Mouse (Mus musculus) liver, adult 2 months (tissue): ENCODE results near the gene 1110017D15Rik. TPM values are rescaled to one million over a fixed set of nuclear protein-coding genes. Genes with fewer than 3 reads are reported as not detected.

Experiments
- DNase-seq: peaks from one replicate; pipeline ENCODE4 v3.0.0-alpha.2; 2011; ENCODE audit warnings: low read depth, low spot score; ENCODE audit errors: extremely low read depth
- H3K27ac ChIP-seq: fragments of 200-500 bp; replicated peaks from 2 replicates; pipeline ENCODE4 v1.5.1; 2012; ENCODE audit warnings: low read depth, mild to moderate bottlenecking, control low read depth, inconsistent platforms, low read length; ENCODE audit not compliant: insufficient read depth
- H3K27me3 ChIP-seq: fragments of 200-500 bp; 2 replicates; pipeline ENCODE4 v1.6.1; 2012; ENCODE audit warnings: mild to moderate bottlenecking, moderate library complexity, low read length, inconsistent platforms; ENCODE audit not compliant: control insufficient read depth, insufficient read depth
- H3K36me3 ChIP-seq: fragments of 200-500 bp; 2 replicates; pipeline ENCODE4 v1.6.1; 2012; ENCODE audit warnings: low read length, inconsistent platforms; ENCODE audit not compliant: control insufficient read depth, insufficient read depth
- H3K4me1 ChIP-seq: fragments of 200-500 bp; 2 replicates; pipeline ENCODE4 v1.6.1; 2011; ENCODE audit warnings: low read length; ENCODE audit not compliant: control insufficient read depth, insufficient read depth
- H3K4me3 ChIP-seq: fragments of 200-500 bp; 2 replicates; pipeline ENCODE4 v1.5.1; 2011; ENCODE audit warnings: low read depth, mild to moderate bottlenecking, control low read depth, low read length, moderate library complexity; ENCODE audit not compliant: insufficient read depth
- H3K79me2 ChIP-seq: fragments of 200-500 bp; 2 replicates; pipeline ENCODE4 v1.6.1; 2012; ENCODE audit warnings: inconsistent platforms, mild to moderate bottlenecking, low read length, moderate library complexity; ENCODE audit not compliant: control insufficient read depth, insufficient read depth
- H3K9ac ChIP-seq: fragments of 200-500 bp; 2 replicates; pipeline ENCODE4 v1.6.1; 2012; ENCODE audit warnings: low read depth, mild to moderate bottlenecking, control low read depth, inconsistent platforms, low read length
- CTCF ChIP-seq: fragments of 200-500 bp; IDR thresholded peaks from 2 replicates; pipeline ENCODE4 v1.5.1; 2011; ENCODE audit warnings: low read depth, low read length, control low read depth
- POLR2A ChIP-seq: fragments of 200-500 bp; IDR thresholded peaks from 2 replicates; pipeline ENCODE4 v1.6.1; 2011; ENCODE audit warnings: low read length, control low read depth; ENCODE audit not compliant: insufficient read depth; ENCODE audit errors: extremely low read depth
- WGBS: fragments of 180-500 bp; shearing (Covaris S2); methylation state at CpG from one replicate; pipeline ENCODE4 v1.1.7; 2018; 5-methylcytosine and 5-hydroxymethylcytosine counted together
- polyA plus RNA-seq: library from polyadenylated mRNA; depleted of rRNA; stranded (reverse); fragments of >200 nt; gene quantifications from 2 replicates; pipeline ENCODE4 v1.2.3, GENCODE M21; 2012
- total RNA-seq: library from RNA; depleted of rRNA; stranded (reverse); fragments of >200 nt; gene quantifications from 2 replicates; pipeline ENCODE4 v1.2.3, GENCODE M21; 2014

The 1110017D15Rik gene
- total and polyA plus RNA-seq, 2 experiments = not detected

DNA sequence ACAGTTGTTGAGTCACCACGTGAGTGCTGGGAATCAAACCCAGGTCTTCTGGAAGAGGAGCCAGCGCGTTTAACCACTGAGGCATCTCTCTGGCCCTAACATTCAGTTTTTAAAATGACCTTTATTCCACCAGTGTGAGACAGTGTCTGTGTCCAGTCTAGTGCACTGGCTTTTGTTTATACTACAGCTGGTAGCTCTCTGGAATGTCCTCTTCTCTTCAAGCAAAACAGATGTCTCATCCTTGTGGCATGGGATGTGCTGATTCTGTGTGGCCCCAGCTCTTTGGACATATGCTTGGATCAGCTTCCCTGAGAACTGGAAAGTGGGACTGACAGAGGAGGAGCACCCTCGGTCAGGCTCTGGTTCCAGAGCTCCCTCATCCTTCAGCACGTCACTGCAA, 17.7 kb upstream of the 1110017D15Rik start:
- H3K4me1 ChIP-seq = no peaks in the 10 kb centered on the region
- no peaks in the 10 kb centered on the region; the same call in 1 of the 2 replicates for H3K79me2 ChIP-seq
- TF ChIP-seq POLR2A = no peak
- no peak for TF ChIP-seq CTCF
- H3K36me3 ChIP-seq = no peaks in the 10 kb centered on the region
- no peak overlapping the region for H3K4me3 ChIP-seq
- no peak overlapping the region for H3K27ac ChIP-seq
- no peak for DNase-seq
- no peaks in the 10 kb centered on the region for H3K27me3 ChIP-seq
- 83% methylated on average over 5 of the region's 5 CpGs for WGBS
- no peak overlapping the region for H3K9ac ChIP-seq

GRCm38 (mm10) chr4:41532420-41532819, 15.3 kb upstream of the 1110017D15Rik start:
- H3K9ac ChIP-seq = no peak overlapping the region
- no peaks in the 10 kb centered on the region for H3K79me2 ChIP-seq
- H3K27me3 ChIP-seq = no peaks in the 10 kb centered on the region
- TF ChIP-seq POLR2A (no peak), CTCF (no peak)
- WGBS = 40% methylated on average over 6 of the region's 6 CpGs
- no peak overlapping the region for H3K27ac ChIP-seq
- H3K4me3 ChIP-seq = no peak overlapping the region
- DNase-seq = no peak
- no peaks in the 10 kb centered on the region for H3K36me3 ChIP-seq
- peaks cover 6% of the 10 kb centered on the region for H3K4me1 ChIP-seq

DNA sequence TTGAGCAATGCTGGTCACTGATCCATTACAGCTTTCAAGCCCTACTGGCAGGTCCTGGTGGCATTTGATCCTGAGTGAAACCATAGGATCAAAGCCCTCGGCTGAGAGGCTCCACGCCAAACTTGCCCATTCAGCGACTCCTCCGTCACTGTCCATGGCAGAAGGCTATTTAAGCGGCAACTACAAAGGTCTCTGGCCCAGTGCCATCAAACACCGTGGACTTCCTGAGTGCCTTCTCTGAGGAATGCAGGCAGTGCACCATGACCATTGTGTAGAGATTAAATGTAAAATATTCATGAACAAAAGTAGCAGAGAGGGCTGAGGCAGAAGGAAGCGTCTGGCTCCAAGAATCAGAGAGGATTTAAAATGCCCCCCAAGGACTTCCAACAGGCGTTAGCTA, 10.9 kb upstream of the 1110017D15Rik start:
- H3K36me3 ChIP-seq = no peaks in the 10 kb centered on the region
- peak; percentile 75 for DNase-seq
- peaks cover 8% of the 10 kb centered on the region for H3K4me1 ChIP-seq
- H3K27ac ChIP-seq = no peak overlapping the region
- WGBS = 21% methylated on average over 8 of the region's 8 CpGs
- no peak overlapping the region for H3K9ac ChIP-seq
- H3K27me3 ChIP-seq = no peaks in the 10 kb centered on the region
- no peaks in the 10 kb centered on the region for H3K79me2 ChIP-seq
- H3K4me3 ChIP-seq = no peak overlapping the region
- no peak for TF ChIP-seq CTCF
- no peak for TF ChIP-seq POLR2A

DNA sequence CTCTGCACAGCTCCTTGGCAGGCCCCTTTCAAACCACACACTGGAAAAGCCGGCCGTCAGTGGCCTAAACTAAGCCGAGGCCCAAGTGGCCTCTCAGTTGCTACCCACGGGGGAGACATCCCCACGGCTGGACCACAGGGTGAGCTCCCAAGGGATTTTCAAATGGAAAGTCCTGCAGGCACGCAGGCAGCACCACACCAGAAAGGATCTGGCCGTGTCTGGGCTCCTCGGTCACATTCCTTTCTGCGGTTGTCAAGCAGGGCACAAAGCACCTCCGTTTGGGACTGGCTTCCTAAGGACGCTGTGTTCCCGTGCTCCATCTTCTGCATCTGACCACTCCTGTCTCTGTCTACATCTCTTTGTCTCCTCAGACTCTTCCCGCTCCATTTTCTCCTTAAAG, 9.9 kb upstream of the 1110017D15Rik start:
- DNase-seq = no peak
- 87% methylated on average over 13 of the region's 13 CpGs for WGBS
- Histone ChIP-seq H3K79me2 (no peaks in the 10 kb centered on the region), H3K36me3 (no peaks in the 10 kb centered on the region), H3K9ac (no peak overlapping the region), H3K27me3 (no peaks in the 10 kb centered on the region), H3K27ac (no peak overlapping the region), H3K4me1 (peaks cover 8% of the 10 kb centered on the region), H3K4me3 (no peak overlapping the region)
- TF ChIP-seq POLR2A (no peak), CTCF (no peak)

DNA sequence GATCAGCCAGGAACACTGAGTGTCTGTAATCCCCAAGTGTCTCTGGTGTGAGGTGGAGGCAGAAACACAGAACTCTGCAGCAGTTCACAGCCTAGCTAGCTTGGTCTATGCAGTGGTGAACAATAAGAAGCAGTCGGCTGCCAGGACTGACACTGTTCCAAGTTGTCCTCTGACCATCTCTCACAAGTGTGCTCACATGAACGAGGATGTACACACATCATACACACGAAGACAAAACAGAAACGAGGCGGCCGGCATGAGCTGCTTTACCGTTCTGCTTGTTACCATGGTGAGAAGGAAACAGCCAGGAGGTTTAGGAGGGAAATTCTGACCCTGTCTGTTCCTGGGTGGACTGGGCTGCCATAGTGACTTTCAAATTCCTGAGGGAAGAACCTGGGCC, 9.4 kb upstream of the 1110017D15Rik start:
- H3K36me3 ChIP-seq = no peaks in the 10 kb centered on the region
- peaks cover 8% of the 10 kb centered on the region for H3K4me1 ChIP-seq
- H3K4me3 ChIP-seq = no peak overlapping the region
- no peak overlapping the region for H3K9ac ChIP-seq
- no peak for DNase-seq
- H3K27ac ChIP-seq = no peak overlapping the region
- 92% methylated on average over 7 of the region's 7 CpGs for WGBS
- H3K79me2 ChIP-seq = no peaks in the 10 kb centered on the region
- TF ChIP-seq POLR2A = no peak
- no peak for TF ChIP-seq CTCF
- no peaks in the 10 kb centered on the region for H3K27me3 ChIP-seq

DNA sequence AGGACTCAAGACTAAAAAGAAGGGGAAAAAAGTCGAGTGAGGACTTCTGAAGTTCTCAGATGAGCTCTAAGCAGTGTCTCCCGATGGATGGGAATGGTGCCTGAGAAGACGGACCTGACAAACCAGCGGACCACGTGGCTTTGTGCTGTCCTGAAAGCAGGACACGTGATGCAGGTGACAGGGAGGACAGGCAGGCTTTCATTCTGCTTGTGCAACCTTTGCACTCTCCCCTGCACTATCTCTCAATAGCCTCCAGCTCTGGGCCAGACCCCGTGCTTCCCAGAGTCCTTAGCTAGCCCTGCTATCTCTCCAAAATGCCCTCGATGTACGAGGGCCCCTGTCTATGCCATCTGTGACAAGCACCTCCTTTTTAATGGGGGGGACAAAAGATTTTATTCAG, 7.7 kb upstream of the 1110017D15Rik start:
- Histone ChIP-seq H3K27me3 (no peaks in the 10 kb centered on the region), H3K36me3 (no peaks in the 10 kb centered on the region), H3K27ac (no peak overlapping the region), H3K79me2 (no peaks in the 10 kb centered on the region), H3K4me1 (peaks cover 8% of the 10 kb centered on the region), H3K9ac (no peak overlapping the region), H3K4me3 (no peak overlapping the region)
- DNase-seq = peak; percentile 87
- no peak for TF ChIP-seq CTCF
- TF ChIP-seq POLR2A = no peak
- WGBS = 28% methylated on average over 9 of the region's 9 CpGs
